Mouse (Mus musculus): ENCODE data around the gene Zcchc2. TPM values are rescaled to one million over a fixed set of nuclear protein-coding genes. Genes with fewer than 3 reads are reported as not detected.

Gene Zcchc2
- 10.3 and 10.5 TPM in 2 replicates for total RNA-seq (2012; rRNA removed)
- polyA plus RNA-seq (2012; ENCODE audit: insufficient read depth in 1 of 2, insufficient read length in 2 of 2, low read depth in 1 of 2, low replicate concordance in 2 of 2, missing spikeins in 1 of 2) = 10 to 100 TPM; 19.1 to 25.0 TPM

- Histone ChIP-seq H3K4me1 (ENCODE audit: control insufficient read depth in 1 of 2, insufficient read depth in 2 of 2, low read length in 2 of 2) (peaks cover 2 to 12% of the 10 kb centered on the region in 2 experiments), H3K9me3 (replicated peaks; ENCODE audit: insufficient read depth, low read length) (no peaks in the 10 kb centered on the region), H3K27me3 (ENCODE audit: control insufficient read depth in 1 of 2, insufficient read depth in 2 of 2, low read length in 2 of 2) (no peaks in the 10 kb centered on the region), H3K27ac (ENCODE audit: control insufficient read depth, low read depth, low read length) (peak within 1 kb of the TSS; percentile 66), H3K9ac (ENCODE audit: control insufficient read depth, low read depth, low read length, poor library complexity, severe bottlenecking) (peak within 1 kb of the TSS; percentile 75), H3K79me2 (ENCODE audit: control insufficient read depth, insufficient read depth, low read length, poor library complexity) (peaks cover 36% of the 10 kb centered on the region), H3K4me3 (ENCODE audit: control insufficient read depth in 1 of 2, insufficient read depth in 1 of 2, low read depth in 2 of 2, low read length in 2 of 2) (peak within 1 kb of the TSS; percentile 80 to 94), H3K36me3 (ENCODE audit: control insufficient read depth in 1 of 2, insufficient read depth in 2 of 2, low read length in 2 of 2) (peaks cover 0 to 16% of the 10 kb centered on the region in 2 experiments; a peak in 2 of 4 replicates)
- peak; percentile 99 for DNase-seq (ENCODE audit: low read depth, low spot score)
- 0 out of 2 replicates have a peak, but pooled peaks have one; percentile 90 for TF ChIP-seq UBTF (IDR thresholded peaks at IDR 0.05; ENCODE audit: borderline replicate concordance, insufficient read depth, low read depth, low read length)
- no peak for TF ChIP-seq GATA1 (IDR thresholded peaks at IDR 0.05; ENCODE audit: low read depth, low read length)
- peak; percentile 50; the same call in 1 of the 2 replicates for TF ChIP-seq NRF1 (IDR thresholded peaks at IDR 0.05; ENCODE audit: insufficient read depth, low read depth, low read length, poor library complexity, severe bottlenecking)
- peak; percentile 86 for TF ChIP-seq SIN3A (IDR thresholded peaks at IDR 0.05; ENCODE audit: low read length)
- TF ChIP-seq MYC (IDR thresholded peaks at IDR 0.05; ENCODE audit: low read depth, low read length) = peak; percentile 38; the same call in 1 of the 2 replicates
- no peak for TF ChIP-seq MAX (IDR thresholded peaks at IDR 0.05; ENCODE audit: low read length)
- TF ChIP-seq TAL1 (IDR thresholded peaks at IDR 0.05; ENCODE audit: low read length) = no peak
- 0 out of 4 replicates have a peak, but pooled peaks of 1 of the 2 experiments have one; percentile 32 for TF ChIP-seq EP300 (IDR thresholded peaks at IDR 0.05; ENCODE audit: low read depth in 1 of 2, low read length in 2 of 2)
- no peak for TF ChIP-seq MEF2A (IDR thresholded peaks at IDR 0.05; ENCODE audit: extremely low read depth, insufficient replicate concordance, low read depth, low read length, poor library complexity, severe bottlenecking)
- peak; percentile 75 for TF ChIP-seq HCFC1 (IDR thresholded peaks at IDR 0.05; ENCODE audit: low read depth, low read length)
- TF ChIP-seq ETS1 (IDR thresholded peaks at IDR 0.05; ENCODE audit: low read depth, low read length) = no peak; the same call in none of the 2 replicates
- no peak for TF ChIP-seq USF2 (IDR thresholded peaks at IDR 0.05; ENCODE audit: borderline replicate concordance in 1 of 2, insufficient read depth in 1 of 2, low read depth in 1 of 2, low read length in 2 of 2)
- TF ChIP-seq ZNF384 (IDR thresholded peaks at IDR 0.05; ENCODE audit: low read depth, low read length) = no peak
- no peak for TF ChIP-seq MYB (IDR thresholded peaks at IDR 0.05; ENCODE audit: low read depth, low read length)
- TF ChIP-seq JUND (IDR thresholded peaks at IDR 0.05; ENCODE audit: low read depth, low read length) = no peak
- TF ChIP-seq ZKSCAN1 (IDR thresholded peaks at IDR 0.05; ENCODE audit: low read depth, low read length) = no peak
- TF ChIP-seq RAD21 (IDR thresholded peaks at IDR 0.05; ENCODE audit: low read depth, low read length) = no peak
- TF ChIP-seq SMC3 (IDR thresholded peaks at IDR 0.05; ENCODE audit: low read depth, low read length) = no peak
- peak; percentile 78 for TF ChIP-seq TBP (IDR thresholded peaks at IDR 0.05; ENCODE audit: low read depth, low read length)
- TF ChIP-seq ZMIZ1 (IDR thresholded peaks at IDR 0.05; ENCODE audit: low read depth, low read length) = no peak; the same call in none of the 2 replicates
- no peak for TF ChIP-seq GABPA (IDR thresholded peaks at IDR 0.05; ENCODE audit: low read depth, low read length)
- 0 out of 2 replicates have a peak, but pooled peaks have one; percentile 16 for TF ChIP-seq E2F4 (IDR thresholded peaks at IDR 0.05; ENCODE audit: borderline replicate concordance, low read depth, low read length)
- TF ChIP-seq MAFK (IDR thresholded peaks at IDR 0.05; ENCODE audit: borderline replicate concordance, low read depth, low read length) = no peak
- TF ChIP-seq BHLHE40 (IDR thresholded peaks at IDR 0.05; ENCODE audit: borderline replicate concordance, low read depth, low read length) = peak; percentile 27; the same call in 1 of the 2 replicates
- TF ChIP-seq ELF1 (IDR thresholded peaks at IDR 0.05; ENCODE audit: low read depth, low read length) = peak; percentile 86
- TF ChIP-seq ZC3H11A (IDR thresholded peaks at IDR 0.05; ENCODE audit: low read depth, low read length) = no peak
- no peak for TF ChIP-seq KAT2A (conservative IDR thresholded peaks at IDR 0.05; ENCODE audit: low read depth, low read length)
- TF ChIP-seq MXI1 (IDR thresholded peaks at IDR 0.05; ENCODE audit: low read depth, low read length) = peak; percentile 76; the same call in 1 of the 2 replicates
- no peak for TF ChIP-seq RCOR1 (IDR thresholded peaks at IDR 0.05; ENCODE audit: low read depth, low read length)
- TF ChIP-seq TCF12 (IDR thresholded peaks at IDR 0.05; ENCODE audit: low read depth, low read length) = peak; percentile 57; the same call in 1 of the 2 replicates
- peak; percentile 65 to 72; a peak in 3 of 4 replicates for TF ChIP-seq POLR2A (IDR thresholded peaks at IDR 0.05; ENCODE audit: control insufficient read depth in 1 of 2, insufficient read depth in 1 of 2, low read depth in 1 of 2, low read length in 2 of 2, poor library complexity in 1 of 2)
- TF ChIP-seq POLR2AphosphoS5 (IDR thresholded peaks at IDR 0.05; ENCODE audit: borderline replicate concordance, low read depth, low read length) = 0 out of 2 replicates have a peak, but pooled peaks have one; percentile 18
- TF ChIP-seq USF1 (IDR thresholded peaks at IDR 0.05; ENCODE audit: low read depth, low read length) = peak; percentile 25; the same call in 1 of the 2 replicates
- TF ChIP-seq MAZ (IDR thresholded peaks at IDR 0.05; ENCODE audit: low read depth, low read length) = peak; percentile 91
Observed at GRCm38 (mm10) chr1:105990138-105990821, at the start of gene Zcchc2. Zcchc2 (plus strand) TSS chr1:105990406.

All from MEL (cell line).